In the genomic region with DNA sequence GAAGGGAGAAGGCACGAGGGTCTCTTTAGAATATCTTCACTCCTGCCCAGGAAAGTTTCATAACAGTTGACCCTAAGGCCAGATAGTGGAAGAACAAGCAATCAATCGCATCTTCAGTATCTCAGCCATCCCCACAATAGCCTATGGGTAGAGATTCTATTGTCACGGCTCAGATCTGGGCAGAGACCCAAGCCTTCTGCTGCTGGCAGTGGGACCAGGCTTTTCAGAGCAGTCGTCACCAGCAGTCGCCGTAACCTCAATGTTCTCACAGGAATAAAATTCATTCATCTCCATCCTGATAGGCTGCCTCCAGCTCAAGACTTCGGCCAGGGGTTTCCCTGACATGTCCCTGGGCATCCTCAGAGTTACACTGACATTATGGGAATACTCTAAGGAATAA, we compare ENCODE assay signal across 12 mouse cellular contexts.
A peak's percentile ranks its signal among the peaks of the same experiment; 100 is the strongest.
DNase-seq lines count a peak whose midpoint lies in the region; ATAC-seq and TF ChIP-seq lines count a peak whose summit lies in the region.
"Had no signal": no experiment of that assay in that cellular context is flagged by ENCODE, and none has a peak within 500 bp of the region (broad histone marks: within the 10 kb centered on the region; RNA-seq: fewer than 3 reads in every experiment).

No protein-coding gene starts in this region.

- intact Hi-C loops in left cerebral cortex, postnatal 4 days (cut with DNase I) = no loop called here

- no peak overlapping the region for H3K9ac ChIP-seq in neural tube, embryonic 15.5 days (replicated peaks)
- H3K9ac ChIP-seq: embryonic facial prominence, embryonic 12.5 days; lung, embryonic 15.5 days had no signal

- H3K36me3 ChIP-seq in neural tube, embryonic 15.5 days = no peaks in the 10 kb centered on the region
- H3K36me3 ChIP-seq: embryonic facial prominence, embryonic 12.5 days; lung, embryonic 15.5 days had no signal

- no peaks in the 10 kb centered on the region for H3K27me3 ChIP-seq in neural tube, embryonic 15.5 days (replicated peaks)
- H3K27me3 ChIP-seq: embryonic facial prominence, embryonic 12.5 days; lung, embryonic 15.5 days had no signal

- ATAC-seq in neural tube, embryonic 15.5 days (ENCODE audit: low FRiP score) = no peak

- no peak for TF ChIP-seq CTCF in brain, embryonic 14.5 days (IDR thresholded peaks at IDR 0.05; ENCODE audit: borderline replicate concordance, extremely low read depth, insufficient read depth, insufficient read length)
- TF ChIP-seq CTCF in layer of hippocampus, adult 2 months (conservative IDR thresholded peaks at IDR 0.05) = no peak

- H3K9me3 ChIP-seq in neural tube, embryonic 15.5 days (replicated peaks) = no peaks in the 10 kb centered on the region
- H3K9me3 ChIP-seq: lung, embryonic 15.5 days had no signal

- no peak overlapping the region for H3K4me2 ChIP-seq in neural tube, embryonic 15.5 days
- H3K4me2 ChIP-seq: embryonic facial prominence, embryonic 12.5 days; lung, embryonic 15.5 days had no signal

- DNase-seq in brain, embryonic 14.5 days (ENCODE audit: low read depth) = peak; percentile 59
- peak; percentile 90 to 95 for DNase-seq in cerebellum, adult 18-20 months
- DNase-seq in layer of hippocampus, adult 2 months (ENCODE audit: low spot score in 2 of 2) = peak; percentile 82 to 84
- peak; percentile 80 for DNase-seq in left cerebral cortex, postnatal 4 days
- DNase-seq in thymus, postnatal 14 days = no peak
- no peak for DNase-seq in lung, postnatal 14 days
- DNase-seq: adrenal gland, postnatal 36 days; heart, adult 2 months had no signal

- 71% methylated on average over 7 of the region's 7 CpGs for WGBS in neural tube, embryonic 15.5 days

- no peaks in the 10 kb centered on the region for H3K4me1 ChIP-seq in neural tube, embryonic 15.5 days
- H3K4me1 ChIP-seq: embryonic facial prominence, embryonic 12.5 days; lung, embryonic 15.5 days had no signal

- H3K4me3 ChIP-seq in layer of hippocampus, adult 2 months = no peak overlapping the region
- no peak overlapping the region for H3K4me3 ChIP-seq in neural tube, embryonic 15.5 days (replicated peaks)
- H3K4me3 ChIP-seq: embryonic facial prominence, embryonic 12.5 days; heart, adult 2 months; lung, embryonic 15.5 days; myocyte had no signal

- no peak for TF ChIP-seq POLR2A in brain, embryonic 14.5 days (IDR thresholded peaks at IDR 0.05; ENCODE audit: borderline replicate concordance, extremely low read depth, insufficient read depth, insufficient read length, poor library complexity, severe bottlenecking)

- H3K27ac ChIP-seq in layer of hippocampus, adult 2 months = no peak overlapping the region
- no peak overlapping the region for H3K27ac ChIP-seq in neural tube, embryonic 15.5 days (replicated peaks)
- H3K27ac ChIP-seq: embryonic facial prominence, embryonic 12.5 days; heart, adult 2 months; lung, embryonic 15.5 days had no signal

Comparison
In these comparisons a context has a peak if more than half of its experiments do, and no peak if none do; other contexts are left out.
1. DNase-seq: peak in brain, embryonic 14.5 days (single experiment), cerebellum, adult 18-20 months (2 of 2), layer of hippocampus, adult 2 months (2 of 2) and left cerebral cortex, postnatal 4 days (single experiment); none in thymus, postnatal 14 days (single experiment) and lung, postnatal 14 days (single experiment).